Mouse (Mus musculus): ENCODE results near the gene Chil1. TPM values are rescaled to one million over a fixed set of nuclear protein-coding genes. Genes with fewer than 3 reads are reported as not detected.

The Chil1 gene
- polyA plus RNA-seq, 1 experiment: 0.08 TPM

DNA sequence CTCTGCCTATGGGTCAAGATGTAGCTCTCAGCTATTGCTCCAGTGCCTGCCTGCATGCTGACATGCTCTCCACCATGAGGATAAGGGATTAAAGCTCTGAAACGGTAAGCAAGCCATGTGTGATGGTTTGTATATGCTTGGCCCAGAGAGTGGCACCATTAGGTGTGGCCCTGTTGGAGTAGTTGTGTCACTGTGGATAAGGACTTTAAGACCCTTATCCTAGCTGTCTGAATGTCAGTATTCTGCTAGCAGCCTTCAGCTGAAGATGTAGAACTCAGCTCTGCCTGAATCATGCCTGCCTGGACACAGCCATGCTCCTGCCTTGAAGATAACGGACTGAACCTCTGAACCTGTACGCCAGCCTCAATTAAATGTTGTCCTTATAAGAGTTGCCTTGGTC is 15.4 kb upstream of the Chil1 start:
- no peak for TF ChIP-seq CTCF (IDR thresholded peaks at IDR 0.05; ENCODE audit: control insufficient read depth, insufficient read depth, insufficient read length)
- no peak for TF ChIP-seq MYOD1 (IDR thresholded peaks at IDR 0.05; ENCODE audit: control insufficient read depth, insufficient read length, low read depth)
- TF ChIP-seq CEBPB (IDR thresholded peaks at IDR 0.05; ENCODE audit: low read depth): no peak
- TF ChIP-seq MAX (IDR thresholded peaks at IDR 0.05): no peak
- TF ChIP-seq FOSL1 (IDR thresholded peaks at IDR 0.05; ENCODE audit: insufficient read depth, low read length, poor library complexity, severe bottlenecking): no peak
- no peak for TF ChIP-seq USF1 (IDR thresholded peaks at IDR 0.05; ENCODE audit: low read depth)
- TF ChIP-seq MYOG (IDR thresholded peaks at IDR 0.05; ENCODE audit: control insufficient read depth, extremely low read depth, insufficient read length): no peak
- H3K4me3 ChIP-seq (ENCODE audit: insufficient read depth, poor library complexity, severe bottlenecking): no peak overlapping the region
- H3K79me3 ChIP-seq (ENCODE audit: low read depth): no peaks in the 10 kb centered on the region
- peaks cover 27% of the 10 kb centered on the region for H3K27me3 ChIP-seq (ENCODE audit: control insufficient read depth, insufficient read depth, insufficient read length)
- H3K36me3 ChIP-seq (ENCODE audit: control insufficient read depth, insufficient read depth): no peaks in the 10 kb centered on the region
- H3K79me2 ChIP-seq (ENCODE audit: control insufficient read depth, insufficient read depth): no peaks in the 10 kb centered on the region
- no peak overlapping the region for H3ac ChIP-seq (ENCODE audit: control insufficient read depth, insufficient read length, low read depth)

DNA sequence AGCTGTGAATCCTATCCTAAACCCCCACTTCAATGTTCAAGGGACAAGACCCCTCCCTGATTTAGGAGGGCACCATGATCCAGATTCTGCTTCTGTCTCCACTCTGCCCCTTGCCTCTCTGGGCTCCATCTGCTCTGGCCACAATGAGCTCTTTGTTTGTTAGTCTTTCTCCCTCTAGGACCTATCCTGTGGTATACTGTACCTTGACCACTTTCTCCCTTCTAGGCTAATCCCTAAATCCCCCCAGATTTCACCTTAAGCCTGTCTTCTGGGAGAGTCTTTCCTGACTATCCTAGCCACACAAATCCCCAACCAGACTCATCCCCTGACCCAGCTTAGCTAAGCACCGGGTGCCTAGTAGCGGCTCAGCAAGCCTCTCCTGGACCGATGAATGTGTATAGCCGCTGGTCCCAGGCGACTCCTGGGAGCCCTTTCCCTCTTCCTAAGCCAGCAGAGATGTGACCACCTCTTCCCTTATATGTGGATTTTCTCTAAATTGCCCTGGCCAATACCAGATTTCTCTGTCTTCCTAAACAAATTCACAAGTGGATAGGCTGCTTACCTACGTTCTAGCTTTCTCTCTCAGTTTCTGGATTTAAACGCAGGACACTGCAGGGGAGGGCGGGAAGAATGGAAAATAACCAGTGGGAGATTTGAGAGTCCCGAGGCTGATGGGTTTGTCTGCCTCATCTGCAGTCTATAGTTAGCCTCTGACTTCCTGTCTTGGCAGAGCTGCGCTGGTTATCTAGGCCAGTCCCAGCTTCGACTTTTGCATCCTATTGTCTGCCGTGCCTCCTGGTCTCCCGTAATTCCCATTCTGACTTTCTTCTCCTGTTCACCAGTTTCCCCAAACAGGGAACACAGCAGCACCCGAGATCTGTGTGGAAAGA is 14.3 kb upstream of the Chil1 start:
- no peak for TF ChIP-seq MAX (IDR thresholded peaks at IDR 0.05)
- no peak for TF ChIP-seq MYOG (IDR thresholded peaks at IDR 0.05; ENCODE audit: control insufficient read depth, extremely low read depth, insufficient read length)
- no peak for TF ChIP-seq CEBPB (IDR thresholded peaks at IDR 0.05; ENCODE audit: low read depth)
- no peak for TF ChIP-seq MYOD1 (IDR thresholded peaks at IDR 0.05; ENCODE audit: control insufficient read depth, insufficient read length, low read depth)
- TF ChIP-seq FOSL1 (IDR thresholded peaks at IDR 0.05; ENCODE audit: insufficient read depth, low read length, poor library complexity, severe bottlenecking): no peak
- TF ChIP-seq USF1 (IDR thresholded peaks at IDR 0.05; ENCODE audit: low read depth): no peak
- TF ChIP-seq CTCF (IDR thresholded peaks at IDR 0.05; ENCODE audit: control insufficient read depth, insufficient read depth, insufficient read length): no peak
- no peaks in the 10 kb centered on the region for H3K36me3 ChIP-seq (ENCODE audit: control insufficient read depth, insufficient read depth)
- H3K79me2 ChIP-seq (ENCODE audit: control insufficient read depth, insufficient read depth): no peaks in the 10 kb centered on the region
- H3K4me3 ChIP-seq (ENCODE audit: insufficient read depth, poor library complexity, severe bottlenecking): no peak overlapping the region
- no peak overlapping the region for H3ac ChIP-seq (ENCODE audit: control insufficient read depth, insufficient read length, low read depth)
- H3K27me3 ChIP-seq (ENCODE audit: control insufficient read depth, insufficient read depth, insufficient read length): peaks cover 29% of the 10 kb centered on the region
- H3K79me3 ChIP-seq (ENCODE audit: low read depth): no peaks in the 10 kb centered on the region

DNA sequence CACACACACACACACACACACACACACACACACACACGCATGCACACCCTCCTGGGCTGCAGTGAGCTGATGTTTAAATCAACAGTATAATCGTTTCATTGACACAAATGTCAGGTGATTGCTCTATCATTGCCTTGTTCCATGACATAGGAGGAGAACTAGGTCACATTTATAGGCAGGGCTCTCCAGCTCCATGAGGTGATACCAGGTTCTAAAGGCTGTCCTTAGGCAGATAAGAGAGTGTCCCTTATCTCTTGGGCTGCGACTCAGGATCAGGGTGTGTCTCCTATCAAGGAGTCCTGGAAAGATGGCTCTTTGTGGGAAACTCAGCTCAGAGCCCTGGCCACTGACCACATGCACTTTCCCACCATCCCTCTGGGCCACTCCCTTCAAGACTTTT is 13.4 kb upstream of the Chil1 start:
- TF ChIP-seq MAX (IDR thresholded peaks at IDR 0.05): no peak
- no peak for TF ChIP-seq CTCF (IDR thresholded peaks at IDR 0.05; ENCODE audit: control insufficient read depth, insufficient read depth, insufficient read length)
- no peak for TF ChIP-seq MYOG (IDR thresholded peaks at IDR 0.05; ENCODE audit: control insufficient read depth, extremely low read depth, insufficient read length)
- TF ChIP-seq CEBPB (IDR thresholded peaks at IDR 0.05; ENCODE audit: low read depth): no peak
- no peak for TF ChIP-seq MYOD1 (IDR thresholded peaks at IDR 0.05; ENCODE audit: control insufficient read depth, insufficient read length, low read depth)
- no peak for TF ChIP-seq FOSL1 (IDR thresholded peaks at IDR 0.05; ENCODE audit: insufficient read depth, low read length, poor library complexity, severe bottlenecking)
- TF ChIP-seq USF1 (IDR thresholded peaks at IDR 0.05; ENCODE audit: low read depth): no peak
- no peaks in the 10 kb centered on the region for H3K79me2 ChIP-seq (ENCODE audit: control insufficient read depth, insufficient read depth)
- no peak overlapping the region for H3ac ChIP-seq (ENCODE audit: control insufficient read depth, insufficient read length, low read depth)
- no peaks in the 10 kb centered on the region for H3K36me3 ChIP-seq (ENCODE audit: control insufficient read depth, insufficient read depth)
- H3K79me3 ChIP-seq (ENCODE audit: low read depth): no peaks in the 10 kb centered on the region
- H3K27me3 ChIP-seq (ENCODE audit: control insufficient read depth, insufficient read depth, insufficient read length): peaks cover 35% of the 10 kb centered on the region
- H3K4me3 ChIP-seq (ENCODE audit: insufficient read depth, poor library complexity, severe bottlenecking): no peak overlapping the region

DNA sequence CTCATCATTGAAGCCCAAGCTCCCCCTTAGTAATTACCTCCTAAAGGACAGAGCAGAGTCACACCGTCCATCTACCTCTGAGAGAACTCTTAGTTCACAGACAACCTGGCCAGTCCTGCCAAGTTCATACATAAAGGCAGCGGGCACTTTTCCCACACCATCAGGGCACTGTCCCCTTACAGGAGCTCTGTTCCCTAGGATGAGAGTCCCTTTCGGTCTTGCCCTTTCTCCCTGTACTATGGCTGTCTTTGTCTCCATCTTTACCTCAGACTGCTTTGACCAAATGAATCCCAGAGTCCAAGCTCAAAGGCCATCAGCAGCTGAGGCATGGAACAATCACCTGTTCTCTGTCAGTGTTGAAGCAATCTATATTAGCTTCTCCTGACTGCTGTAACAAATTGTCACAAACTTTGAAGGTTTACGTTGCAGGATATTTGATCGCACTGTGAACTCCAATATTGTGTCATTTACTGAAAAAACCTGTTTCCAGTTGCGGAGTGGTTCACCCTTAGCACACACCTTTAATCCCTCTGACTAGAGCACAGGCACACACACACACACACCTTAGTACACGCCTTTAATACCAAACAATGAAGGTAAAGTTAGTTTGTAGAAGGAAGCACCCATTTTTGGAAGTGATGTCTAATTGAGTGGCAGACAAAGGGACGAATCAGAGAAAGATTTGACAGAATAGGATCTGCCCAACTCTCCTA is 12.8 kb upstream of the Chil1 start:
- Histone ChIP-seq H3ac (ENCODE audit: control insufficient read depth, insufficient read length, low read depth) (no peak overlapping the region), H3K27me3 (ENCODE audit: control insufficient read depth, insufficient read depth, insufficient read length) (peaks cover 39% of the 10 kb centered on the region), H3K79me3 (ENCODE audit: low read depth) (no peaks in the 10 kb centered on the region), H3K79me2 (ENCODE audit: control insufficient read depth, insufficient read depth) (no peaks in the 10 kb centered on the region), H3K4me3 (ENCODE audit: insufficient read depth, poor library complexity, severe bottlenecking) (no peak overlapping the region), H3K36me3 (ENCODE audit: control insufficient read depth, insufficient read depth) (no peaks in the 10 kb centered on the region)
- TF ChIP-seq MAX (IDR thresholded peaks at IDR 0.05) (no peak), USF1 (IDR thresholded peaks at IDR 0.05; ENCODE audit: low read depth) (no peak), CEBPB (IDR thresholded peaks at IDR 0.05; ENCODE audit: low read depth) (no peak), MYOD1 (IDR thresholded peaks at IDR 0.05; ENCODE audit: control insufficient read depth, insufficient read length, low read depth) (no peak), MYOG (IDR thresholded peaks at IDR 0.05; ENCODE audit: control insufficient read depth, extremely low read depth, insufficient read length) (no peak), FOSL1 (IDR thresholded peaks at IDR 0.05; ENCODE audit: insufficient read depth, low read length, poor library complexity, severe bottlenecking) (no peak), CTCF (IDR thresholded peaks at IDR 0.05; ENCODE audit: control insufficient read depth, insufficient read depth, insufficient read length) (no peak)

DNA sequence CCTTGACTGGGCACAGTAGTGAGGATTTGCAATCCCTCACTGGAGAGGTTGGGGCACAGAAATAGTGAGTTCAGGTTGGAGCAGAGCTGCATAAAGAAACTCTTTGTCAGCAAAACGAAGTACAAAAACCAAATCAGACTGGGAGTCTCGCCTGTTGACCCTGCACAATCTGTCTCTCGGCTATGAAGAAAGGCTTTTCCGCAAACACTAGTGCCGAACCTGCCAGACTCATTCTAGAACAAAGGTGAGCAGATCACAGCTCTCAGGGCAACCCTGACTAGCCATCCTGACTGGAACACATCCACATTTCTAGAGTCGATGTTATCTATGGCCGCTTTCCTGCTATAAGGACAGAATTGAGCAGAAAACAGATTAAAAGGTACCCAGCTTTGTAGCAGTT is 8.9 kb upstream of the Chil1 start:
- Histone ChIP-seq H3K79me3 (ENCODE audit: low read depth) (no peaks in the 10 kb centered on the region), H3K79me2 (ENCODE audit: control insufficient read depth, insufficient read depth) (no peaks in the 10 kb centered on the region), H3K4me3 (ENCODE audit: insufficient read depth, poor library complexity, severe bottlenecking) (no peak overlapping the region), H3K27me3 (ENCODE audit: control insufficient read depth, insufficient read depth, insufficient read length) (peaks cover 57% of the 10 kb centered on the region), H3K36me3 (ENCODE audit: control insufficient read depth, insufficient read depth) (no peaks in the 10 kb centered on the region), H3ac (ENCODE audit: control insufficient read depth, insufficient read length, low read depth) (no peak overlapping the region)
- TF ChIP-seq MYOD1 (IDR thresholded peaks at IDR 0.05; ENCODE audit: control insufficient read depth, insufficient read length, low read depth): no peak
- no peak for TF ChIP-seq FOSL1 (IDR thresholded peaks at IDR 0.05; ENCODE audit: insufficient read depth, low read length, poor library complexity, severe bottlenecking)
- no peak for TF ChIP-seq MYOG (IDR thresholded peaks at IDR 0.05; ENCODE audit: control insufficient read depth, extremely low read depth, insufficient read length)
- no peak for TF ChIP-seq CTCF (IDR thresholded peaks at IDR 0.05; ENCODE audit: control insufficient read depth, insufficient read depth, insufficient read length)
- no peak for TF ChIP-seq CEBPB (IDR thresholded peaks at IDR 0.05; ENCODE audit: low read depth)
- TF ChIP-seq USF1 (IDR thresholded peaks at IDR 0.05; ENCODE audit: low read depth): no peak
- no peak for TF ChIP-seq MAX (IDR thresholded peaks at IDR 0.05)
